Mouse (Mus musculus): ENCODE results near the gene Lrmda.

DNA sequence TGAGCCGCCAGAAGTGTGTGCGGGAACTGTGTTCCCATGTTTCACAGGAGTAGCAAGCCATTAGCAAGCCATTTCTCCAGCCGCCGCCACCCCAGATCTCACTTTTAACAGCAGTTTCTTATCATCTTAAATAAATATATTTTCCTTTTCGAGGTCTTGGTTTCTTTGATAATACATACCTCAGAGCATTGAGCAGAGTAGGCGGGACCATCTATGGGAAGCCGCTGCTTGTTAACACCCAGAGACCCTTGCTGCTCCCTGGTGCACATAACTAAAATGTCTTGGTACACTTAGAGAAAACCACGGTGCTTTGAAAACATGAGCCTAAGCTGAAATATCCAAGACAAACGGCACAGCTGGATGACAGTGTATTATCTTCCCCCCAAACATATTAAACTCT, 562.6 kb downstream of the Lrmda start:
- TF ChIP-seq CTCF (IDR thresholded peaks at IDR 0.05; ENCODE audit: low read depth, low read length) (no peak), POLR2A (IDR thresholded peaks at IDR 0.05; ENCODE audit: extremely low read depth, insufficient read depth, low read length) (no peak)

Data from liver, adult 2 months (tissue).